Mouse (Mus musculus) lung, postnatal 0 days (tissue): ENCODE measurements around the gene Ralgapa2. TPM values are rescaled to one million over a fixed set of nuclear protein-coding genes. Genes with fewer than 3 reads are reported as not detected.

Experiments used
- ATAC-seq: fragments of 200-750 bp; cut with Nextera tagmentation; 2 replicates; pipeline ENCODE4 v1.8.0; 2017; ENCODE audit warnings: moderate library complexity
- DNase-seq: peaks from one replicate; pipeline ENCODE4 v3.0.0-alpha.2; 2016; ENCODE audit warnings: low spot score
- H3K27ac ChIP-seq: fragments of 300-500 bp; sonication (generic); 2 replicates; pipeline ENCODE4 v1.5.1; 2014; ENCODE audit warnings: antibody characterized with exemption, mild to moderate bottlenecking, low read length, mixed read lengths
- H3K27me3 ChIP-seq: fragments of 300-500 bp; sonication (generic); replicated peaks from 2 replicates; pipeline ENCODE4 v1.6.1; 2014; ENCODE audit warnings: low read length, mixed read lengths; ENCODE audit not compliant: insufficient read depth
- H3K36me3 ChIP-seq: fragments of 300-500 bp; sonication (generic); 2 replicates; pipeline ENCODE4 v1.6.1; 2014; ENCODE audit warnings: low read length, mixed read lengths; ENCODE audit not compliant: insufficient read depth
- H3K4me1 ChIP-seq: fragments of 300-500 bp; sonication (generic); 2 replicates; pipeline ENCODE4 v1.6.1; 2014; ENCODE audit warnings: antibody characterized with exemption, low read depth, low read length, mixed read lengths; ENCODE audit not compliant: insufficient read depth
- H3K4me2 ChIP-seq: fragments of 300-500 bp; sonication (generic); replicated peaks from 2 replicates; pipeline ENCODE4 v1.6.1; 2014; ENCODE audit warnings: low read depth, mild to moderate bottlenecking, low read length, moderate library complexity, mixed read lengths
- H3K4me3 ChIP-seq: fragments of 300-500 bp; sonication (generic); 2 replicates; pipeline ENCODE4 v1.5.1; 2014; ENCODE audit warnings: low read depth, low read length
- H3K9ac ChIP-seq: fragments of 300-500 bp; sonication (generic); replicated peaks from 2 replicates; pipeline ENCODE4 v1.6.1; 2014; ENCODE audit warnings: low read depth, mild to moderate bottlenecking
- H3K9me3 ChIP-seq: fragments of 300-500 bp; sonication (generic); 2 replicates; pipeline ENCODE4 v1.6.1; 2016; ENCODE audit warnings: low read length, mixed read lengths
- CTCF ChIP-seq: IDR thresholded peaks from 2 replicates; pipeline ENCODE4 v1.5.1; 2016; ENCODE audit warnings: antibody characterized with exemption, mild to moderate bottlenecking
- EP300 ChIP-seq: IDR thresholded peaks from 2 replicates; pipeline ENCODE4 v1.6.1; 2016; ENCODE audit warnings: antibody characterized with exemption, mild to moderate bottlenecking, control low read depth
- WGBS: fragments of 180-500 bp; shearing (Covaris S2); extraction: QIAGEN DNeasy Blood & Tissue Kit; methylation state at CpG from one replicate; pipeline ENCODE4 v1.1.7; 2014; 5-methylcytosine and 5-hydroxymethylcytosine counted together
- polyA plus RNA-seq: library from polyadenylated mRNA; unstranded; fragments of >200 nt; fragmentation: Nextera tagmentation; extraction: Ambion mirVana; gene quantifications from 2 replicates; pipeline ENCODE4 v1.2.1, GENCODE M21; 2015

The Ralgapa2 gene
- polyA plus RNA-seq, 1 experiment from 2014 or later, result 9.1 TPM

- H3K36me3 ChIP-seq, result no peaks in the 10 kb centered on the region; the same call in 1 of the 2 replicates
- ATAC-seq (no peak), DNase-seq (no peak)
- H3K27me3 ChIP-seq, result no peaks in the 10 kb centered on the region
- no peaks in the 10 kb centered on the region for H3K9me3 ChIP-seq
- H3K27ac ChIP-seq, result no peak overlapping the region
- no peak overlapping the region for H3K9ac ChIP-seq
- no peaks in the 10 kb centered on the region for H3K4me1 ChIP-seq
- H3K4me2 ChIP-seq, result no peak overlapping the region
- 80% methylated on average over 3 of the region's 3 CpGs for WGBS
- H3K4me3 ChIP-seq, result no peak overlapping the region
- no peak for TF ChIP-seq EP300
- TF ChIP-seq CTCF, result no peak
These were observed 84.8 kb downstream of the Ralgapa2 start for GRCm38 (mm10) chr2:146427380-146427779.

GRCm38 (mm10) chr2:146426321-146426720 is 85.8 kb downstream of the Ralgapa2 start:
- 77% methylated on average over 7 of the region's 7 CpGs for WGBS
- H3K4me2 ChIP-seq, result no peak overlapping the region
- H3K9me3 ChIP-seq, result no peaks in the 10 kb centered on the region

GRCm38 (mm10) chr2:146425235-146425634 is 86.9 kb downstream of the Ralgapa2 start:
- no peak for TF ChIP-seq CTCF
- no peak for TF ChIP-seq EP300
- Histone ChIP-seq H3K4me3 (no peak overlapping the region), H3K4me2 (no peak overlapping the region), H3K36me3 (peaks cover 9% of the 10 kb centered on the region; the same call in 1 of the 2 replicates), H3K9me3 (no peaks in the 10 kb centered on the region), H3K9ac (no peak overlapping the region), H3K4me1 (no peaks in the 10 kb centered on the region), H3K27me3 (no peaks in the 10 kb centered on the region), H3K27ac (no peak overlapping the region)
- WGBS, result 81% methylated on average over 2 of the region's 2 CpGs
- DNase-seq (no peak), ATAC-seq (no peak)

More at GRCm38 (mm10) chr2:146426321-146426720, 85.8 kb downstream of the Ralgapa2 start:
- DNase-seq (no peak), ATAC-seq (no peak)
- no peaks in the 10 kb centered on the region; the same call in 1 of the 2 replicates for H3K36me3 ChIP-seq
- no peaks in the 10 kb centered on the region for H3K27me3 ChIP-seq
- H3K27ac ChIP-seq, result no peak overlapping the region
- no peak overlapping the region for H3K9ac ChIP-seq
- no peak for TF ChIP-seq CTCF
- TF ChIP-seq EP300, result no peak
- H3K4me1 ChIP-seq, result no peaks in the 10 kb centered on the region
- no peak overlapping the region for H3K4me3 ChIP-seq

GRCm38 (mm10) chr2:146423710-146424301 is 88.3 kb downstream of the Ralgapa2 start:
- WGBS, result 59% methylated on average over 4 of the region's 4 CpGs
- no peak overlapping the region for H3K9ac ChIP-seq

GRCm38 (mm10) chr2:146423032-146423691 is 89.0 kb downstream of the Ralgapa2 start:
- WGBS, result 65% methylated on average over 5 of the region's 5 CpGs
- no peak overlapping the region for H3K4me3 ChIP-seq

More at GRCm38 (mm10) chr2:146423710-146424301, 88.3 kb downstream of the Ralgapa2 start:
- Histone ChIP-seq H3K4me1 (no peaks in the 10 kb centered on the region), H3K4me3 (no peak overlapping the region), H3K27me3 (no peaks in the 10 kb centered on the region), H3K27ac (no peak overlapping the region), H3K4me2 (no peak overlapping the region), H3K36me3 (peaks cover 10% of the 10 kb centered on the region; the same call in 1 of the 2 replicates), H3K9me3 (no peaks in the 10 kb centered on the region)
- no peak for TF ChIP-seq EP300
- no peak for TF ChIP-seq CTCF
- DNase-seq (no peak), ATAC-seq (no peak)

GRCm38 (mm10) chr2:146416283-146416682 is 95.9 kb downstream of the Ralgapa2 start:
- no peak for ATAC-seq
- no peak for DNase-seq
- no peaks in the 10 kb centered on the region for H3K27me3 ChIP-seq
- H3K4me2 ChIP-seq, result no peak overlapping the region
- WGBS, result 89% methylated on average over 2 of the region's 2 CpGs
- TF ChIP-seq EP300 (no peak), CTCF (no peak)
- no peak overlapping the region for H3K27ac ChIP-seq
- H3K36me3 ChIP-seq, result peaks cover 10% of the 10 kb centered on the region; the same call in 1 of the 2 replicates
- no peak overlapping the region for H3K4me3 ChIP-seq
- H3K9ac ChIP-seq, result no peak overlapping the region
- no peaks in the 10 kb centered on the region for H3K9me3 ChIP-seq
- H3K4me1 ChIP-seq, result no peaks in the 10 kb centered on the region

More at GRCm38 (mm10) chr2:146423032-146423691, 89.0 kb downstream of the Ralgapa2 start:
- Histone ChIP-seq H3K4me2 (no peak overlapping the region), H3K9ac (no peak overlapping the region), H3K9me3 (no peaks in the 10 kb centered on the region), H3K4me1 (no peaks in the 10 kb centered on the region), H3K27ac (no peak overlapping the region), H3K36me3 (peaks cover 10% of the 10 kb centered on the region; the same call in 1 of the 2 replicates), H3K27me3 (no peaks in the 10 kb centered on the region)
- no peak for TF ChIP-seq CTCF
- ATAC-seq (no peak), DNase-seq (no peak)
